Mouse (Mus musculus): ENCODE measurements at regions not wholly inside any gene's neighbourhood (a gene's known extent, or its start where the extent isn't known, plus 50 kb on each side); places are given as distances from the start of the nearest gene placed in this dataset.

- no peak for DNase-seq (ENCODE audit: extremely low spot score)
Measured at GRCm38 (mm10) chr7:142835319-142835718, 92.1 kb upstream of the Ins2 start.

GRCm38 (mm10) chr7:142830969-142831673 lies 87.9 kb upstream of the Ins2 start:
- peak; percentile 33 for DNase-seq (ENCODE audit: extremely low spot score)

GRCm38 (mm10) chr7:142810711-142811110 lies 67.5 kb upstream of the Ins2 start:
- DNase-seq (ENCODE audit: extremely low spot score): no peak

DNA sequence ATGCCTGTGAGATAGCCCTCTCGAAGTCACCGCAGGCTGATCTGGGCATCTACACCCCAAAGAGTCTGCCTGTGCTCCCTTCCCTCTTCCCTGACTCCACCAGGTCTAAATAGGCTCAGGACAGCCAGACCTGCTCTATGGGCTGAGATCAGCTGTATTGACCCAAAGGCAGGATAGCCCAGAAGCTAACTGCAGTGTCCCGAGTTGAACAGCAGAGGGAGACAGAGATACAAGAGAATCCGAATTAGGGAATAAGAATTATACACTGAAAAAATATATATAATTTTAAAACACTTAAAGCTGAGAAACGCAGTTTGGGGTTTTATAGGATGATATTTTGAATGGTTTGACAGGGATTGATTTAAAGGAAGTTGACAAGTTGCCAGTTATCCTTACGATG lies 56.2 kb upstream of the Ins2 start:
- DNase-seq (ENCODE audit: extremely low spot score): peak; percentile 56

DNA sequence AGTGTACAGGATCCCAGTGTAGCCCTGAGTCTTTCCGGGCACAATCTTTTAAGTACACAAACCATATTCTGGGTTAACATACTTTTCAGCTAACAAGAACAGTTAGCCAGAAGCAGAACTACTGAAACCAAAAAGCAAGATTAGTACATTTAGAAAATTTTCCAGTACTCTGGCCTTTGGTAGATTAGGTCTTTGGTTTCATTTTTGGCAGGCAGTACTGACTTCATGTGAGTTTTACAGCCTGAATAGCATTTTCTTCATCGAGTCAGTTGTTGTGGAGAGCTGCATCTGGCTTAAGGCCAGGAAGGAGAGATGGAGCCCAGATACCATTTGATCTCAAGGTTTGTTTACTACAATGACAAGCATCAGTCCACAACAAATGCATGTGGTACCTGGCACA lies 51.3 kb upstream of the Ins2 start:
- DNase-seq (ENCODE audit: extremely low spot score): no peak
